Mouse (Mus musculus): Measurements from ENCODE around the gene Fnbp1l. TPM values are rescaled to one million over a fixed set of nuclear protein-coding genes. Genes with fewer than 3 reads are reported as not detected.

Gene Fnbp1l
- total and polyA plus RNA-seq, 3 experiments, result 1.5 to 2.0 (median 2.0) TPM

- H3K9ac ChIP-seq (ENCODE audit: insufficient read depth, low read depth), result no peak overlapping the region
- no peak overlapping the region for H3K27ac ChIP-seq (ENCODE audit: insufficient read depth, low read depth)
- H3K4me2 ChIP-seq (ENCODE audit: insufficient read depth, low read depth, poor library complexity, severe bottlenecking), result no peak overlapping the region
- dilution Hi-C loops (cut with MboI; ENCODE audit: extremely low pct_ligation_motif_present, extremely low pct_unique_long_range_greater_than_20kb, low sequenced_read_pairs), result no loop called here
- H3K27me3 ChIP-seq (replicated peaks), result no peaks in the 10 kb centered on the region
- no peak for TF ChIP-seq TBP (conservative IDR thresholded peaks at IDR 0.05; ENCODE audit: low read depth, low read length)
- TF ChIP-seq POLR2A (IDR thresholded peaks at IDR 0.05; ENCODE audit: low read depth, low read length), result no peak
- TF ChIP-seq SMC3 (IDR thresholded peaks at IDR 0.05; ENCODE audit: low read depth, low read length), result no peak
- TF ChIP-seq NRF1 (IDR thresholded peaks at IDR 0.05; ENCODE audit: low read depth, low read length), result no peak
- TF ChIP-seq E2F4 (IDR thresholded peaks at IDR 0.05; ENCODE audit: insufficient replicate concordance, low read depth, low read length), result no peak
- TF ChIP-seq JUN (IDR thresholded peaks at IDR 0.05; ENCODE audit: insufficient read depth, low read depth, low read length), result no peak
- no peak for TF ChIP-seq POLR2AphosphoS2 (IDR thresholded peaks at IDR 0.05; ENCODE audit: low read depth, low read length)
- no peak for TF ChIP-seq UBTF (IDR thresholded peaks at IDR 0.05; ENCODE audit: low read depth, low read length)
- TF ChIP-seq HCFC1 (IDR thresholded peaks at IDR 0.05; ENCODE audit: low read depth, low read length), result no peak
- no peak for TF ChIP-seq JUND (conservative IDR thresholded peaks at IDR 0.05; ENCODE audit: low read depth, low read length)
- TF ChIP-seq IRF4 (IDR thresholded peaks at IDR 0.05; ENCODE audit: low read depth, low read length), result no peak
- no peak for TF ChIP-seq MXI1 (IDR thresholded peaks at IDR 0.05; ENCODE audit: low read depth, low read length)
- no peak for TF ChIP-seq TCF12 (IDR thresholded peaks at IDR 0.05; ENCODE audit: low read depth, low read length)
- TF ChIP-seq ZKSCAN1 (IDR thresholded peaks at IDR 0.05; ENCODE audit: borderline replicate concordance, low read depth, low read length), result no peak
- DNase-seq (ENCODE audit: extremely low read depth), result no peak
- H3K36me3 ChIP-seq (replicated peaks in 1 of 2; ENCODE audit: control insufficient read depth in 1 of 2, insufficient read depth in 1 of 2, low read length in 1 of 2), result peaks cover 9 to 89% of the 10 kb centered on the region in 2 experiments
- peaks cover 19% of the 10 kb centered on the region for H3K79me2 ChIP-seq (replicated peaks; ENCODE audit: control insufficient read depth, extremely low read depth, insufficient read depth, poor library complexity, severe bottlenecking)
- H3K4me3 ChIP-seq (replicated peaks in 1 of 3; ENCODE audit: low read depth in 2 of 3, low read length in 2 of 3, poor library complexity in 1 of 3), result no peak overlapping the region
- in situ Hi-C loops (cut with MboI; ENCODE audit: low pct_ligation_motif_present, low pct_unique_long_range_greater_than_20kb, low sequenced_read_pairs), result no loop called here
- no peaks in the 10 kb centered on the region for H3K9me3 ChIP-seq (replicated peaks; ENCODE audit: low read length)
- peaks cover 20 to 57% of the 10 kb centered on the region in 2 experiments for H3K4me1 ChIP-seq (ENCODE audit: control insufficient read depth in 1 of 2, insufficient read depth in 2 of 2)
Observed at GRCm38 (mm10) chr3:122500929-122501328, 118.6 kb downstream of the Fnbp1l start.

DNA sequence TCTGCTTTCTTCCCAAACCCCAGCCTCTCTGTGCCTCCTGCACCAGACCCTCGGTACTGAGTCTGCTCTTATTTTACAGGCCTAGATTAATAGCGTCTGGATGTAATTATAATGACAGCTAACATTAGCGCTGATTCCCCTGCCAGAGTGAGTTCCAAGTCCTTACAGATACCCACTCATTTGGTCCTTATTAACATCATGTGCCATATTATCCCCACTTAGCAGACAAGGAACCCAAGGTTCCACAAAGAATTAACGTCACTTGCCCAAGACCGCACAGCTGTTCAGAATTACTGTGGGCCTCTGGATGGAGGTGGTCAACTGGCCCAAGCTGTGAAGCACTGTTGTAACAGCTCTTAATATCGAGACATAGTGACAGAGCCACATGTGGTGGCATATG is 119.9 kb downstream of the Fnbp1l start:
- Histone ChIP-seq H3K27ac (ENCODE audit: insufficient read depth, low read depth) (no peak overlapping the region), H3K4me3 (replicated peaks in 1 of 3; ENCODE audit: low read depth in 2 of 3, low read length in 2 of 3, poor library complexity in 1 of 3) (no peak overlapping the region), H3K9ac (ENCODE audit: insufficient read depth, low read depth) (no peak overlapping the region), H3K9me3 (replicated peaks; ENCODE audit: low read length) (no peaks in the 10 kb centered on the region), H3K27me3 (replicated peaks) (no peaks in the 10 kb centered on the region), H3K4me2 (ENCODE audit: insufficient read depth, low read depth, poor library complexity, severe bottlenecking) (no peak overlapping the region), H3K36me3 (replicated peaks in 1 of 2; ENCODE audit: control insufficient read depth in 1 of 2, insufficient read depth in 1 of 2, low read length in 1 of 2) (peaks cover 6 to 81% of the 10 kb centered on the region in 2 experiments), H3K4me1 (ENCODE audit: control insufficient read depth in 1 of 2, insufficient read depth in 2 of 2) (peaks cover 20 to 70% of the 10 kb centered on the region in 2 experiments), H3K79me2 (replicated peaks; ENCODE audit: control insufficient read depth, extremely low read depth, insufficient read depth, poor library complexity, severe bottlenecking) (peaks cover 26% of the 10 kb centered on the region)
- in situ Hi-C loops (cut with MboI; ENCODE audit: low pct_ligation_motif_present, low pct_unique_long_range_greater_than_20kb, low sequenced_read_pairs), result no loop called here
- DNase-seq (ENCODE audit: extremely low read depth), result no peak
- dilution Hi-C loops (cut with MboI; ENCODE audit: extremely low pct_ligation_motif_present, extremely low pct_unique_long_range_greater_than_20kb, low sequenced_read_pairs), result no loop called here
- TF ChIP-seq RAD21 (IDR thresholded peaks at IDR 0.05; ENCODE audit: low read depth, low read length) (no peak), KAT2A (IDR thresholded peaks at IDR 0.05; ENCODE audit: insufficient replicate concordance, low read length) (no peak), TCF12 (IDR thresholded peaks at IDR 0.05; ENCODE audit: low read depth, low read length) (no peak), MAZ (IDR thresholded peaks at IDR 0.05; ENCODE audit: low read depth, low read length) (no peak), SIN3A (IDR thresholded peaks at IDR 0.05; ENCODE audit: low read length) (no peak), CHD2 (IDR thresholded peaks at IDR 0.05; ENCODE audit: low read length) (no peak), MYC (IDR thresholded peaks at IDR 0.05; ENCODE audit: low read depth, low read length) (no peak), CTCF (conservative IDR thresholded peaks at IDR 0.05 in 1 of 2, IDR thresholded peaks at IDR 0.05 in 1 of 2; ENCODE audit: low read depth in 2 of 2, low read length in 2 of 2) (no peak), IRF4 (IDR thresholded peaks at IDR 0.05; ENCODE audit: low read depth, low read length) (no peak), ZNF384 (IDR thresholded peaks at IDR 0.05; ENCODE audit: low read depth, low read length) (no peak), MXI1 (IDR thresholded peaks at IDR 0.05; ENCODE audit: low read depth, low read length) (no peak), JUND (conservative IDR thresholded peaks at IDR 0.05; ENCODE audit: low read depth, low read length) (no peak), PAX5 (IDR thresholded peaks at IDR 0.05; ENCODE audit: low read length) (no peak), SMC3 (IDR thresholded peaks at IDR 0.05; ENCODE audit: low read depth, low read length) (no peak)

All from CH12.LX (cell line).